Mouse (Mus musculus): ENCODE measurements around the gene Hk1. TPM values are rescaled to one million over a fixed set of nuclear protein-coding genes. Genes with fewer than 3 reads are reported as not detected.

Gene Hk1
- total and polyA plus RNA-seq, 3 experiments = 71.0 to 120 (median 120) TPM

DNA sequence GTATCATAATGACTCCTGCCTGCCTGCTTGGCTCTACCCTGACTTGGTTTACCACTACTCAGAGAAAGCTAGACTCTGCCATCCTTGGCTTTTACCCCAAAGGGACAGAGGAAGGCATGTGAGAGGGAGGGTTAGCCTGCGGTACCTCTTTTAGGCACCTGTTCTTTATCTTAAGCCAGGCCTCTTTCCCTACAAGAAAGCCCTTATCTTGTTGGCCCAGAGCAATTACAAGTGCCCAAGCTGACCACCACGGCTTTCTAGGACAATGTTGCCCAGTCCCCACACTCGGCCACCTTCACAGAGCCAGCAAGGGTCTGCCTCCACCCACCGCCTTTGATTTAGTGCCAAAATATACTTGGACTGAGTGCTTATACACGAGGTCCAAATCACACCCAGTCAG, 34.6 kb downstream of the Hk1 start:
- 54% methylated on average over 5 of the region's 5 CpGs for WGBS
- Histone ChIP-seq H3K27me3 (ENCODE audit: control insufficient read depth, insufficient read depth, low read length) (no peaks in the 10 kb centered on the region), H3K4me1 (ENCODE audit: control insufficient read depth, insufficient read depth, low read length) (peaks cover 2% of the 10 kb centered on the region; the same call in 1 of the 2 replicates), H3K9ac (ENCODE audit: low read depth, low read length) (no peak overlapping the region), H3K27ac (no peak overlapping the region), H3K36me3 (ENCODE audit: control insufficient read depth, insufficient read depth, low read length) (no peaks in the 10 kb centered on the region), H3K4me3 (no peak overlapping the region), H3K79me2 (replicated peaks; ENCODE audit: control insufficient read depth, insufficient read depth, low read length) (no peaks in the 10 kb centered on the region)
- intact Hi-C loops (cut with DNase I) = no loop called here
- DNase-seq = no peak
- no peak for TF ChIP-seq POLR2A (IDR thresholded peaks at IDR 0.05; ENCODE audit: insufficient read depth, low read depth, low read length)
- TF ChIP-seq CTCF (IDR thresholded peaks at IDR 0.05) = no peak
- TF ChIP-seq EP300 (IDR thresholded peaks at IDR 0.05; ENCODE audit: insufficient read depth, low read depth, low read length) = no peak

DNA sequence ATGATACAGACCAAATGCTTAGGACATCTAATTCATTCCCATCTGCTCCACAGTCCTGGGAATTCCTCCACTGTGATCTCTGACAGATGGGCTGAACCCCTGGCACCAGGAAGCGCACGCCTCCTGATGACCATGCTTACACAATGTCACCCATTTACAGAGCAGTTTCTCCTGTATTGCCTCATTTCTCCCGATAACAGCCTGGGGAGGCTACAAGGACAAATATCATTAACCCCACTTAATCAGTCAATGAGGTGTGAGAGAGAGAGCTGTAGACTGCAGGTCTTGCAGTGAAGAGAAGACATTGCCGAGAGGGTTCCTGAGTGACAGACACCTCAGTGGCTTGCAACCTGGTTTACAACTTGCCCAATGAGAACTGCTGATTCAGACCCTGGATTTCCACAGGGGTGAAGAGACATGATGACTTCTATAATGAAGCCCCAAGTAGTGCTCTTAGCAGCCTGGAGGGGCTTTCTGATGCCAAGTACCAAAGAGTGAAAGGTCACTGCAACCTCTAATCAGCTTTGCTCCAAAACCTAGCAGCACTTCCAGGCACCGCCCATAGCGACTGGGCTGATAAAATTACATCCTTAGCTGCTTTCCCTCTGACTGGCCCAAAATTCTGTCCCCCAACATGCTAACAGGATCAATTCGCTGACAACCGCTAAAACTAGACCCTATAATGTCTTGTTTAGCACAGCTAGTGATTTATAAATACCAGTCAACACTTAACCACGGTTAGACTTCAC, 35.5 kb downstream of the Hk1 start:
- H3K27me3 ChIP-seq (ENCODE audit: control insufficient read depth, insufficient read depth, low read length) = no peaks in the 10 kb centered on the region
- no peaks in the 10 kb centered on the region for H3K79me2 ChIP-seq (replicated peaks; ENCODE audit: control insufficient read depth, insufficient read depth, low read length)
- H3K9ac ChIP-seq (ENCODE audit: low read depth, low read length) = no peak overlapping the region
- H3K4me3 ChIP-seq = no peak overlapping the region
- TF ChIP-seq POLR2A (IDR thresholded peaks at IDR 0.05; ENCODE audit: insufficient read depth, low read depth, low read length) (no peak), CTCF (IDR thresholded peaks at IDR 0.05) (no peak), EP300 (IDR thresholded peaks at IDR 0.05; ENCODE audit: insufficient read depth, low read depth, low read length) (no peak)
- 77% methylated on average over 9 of the region's 9 CpGs for WGBS
- DNase-seq = no peak
- peaks cover 2% of the 10 kb centered on the region; the same call in 1 of the 2 replicates for H3K4me1 ChIP-seq (ENCODE audit: control insufficient read depth, insufficient read depth, low read length)
- intact Hi-C loops (cut with DNase I) = no loop called here
- no peaks in the 10 kb centered on the region for H3K36me3 ChIP-seq (ENCODE audit: control insufficient read depth, insufficient read depth, low read length)
- H3K27ac ChIP-seq = no peak overlapping the region

GRCm38 (mm10) chr10:62342512-62342911, 37.2 kb downstream of the Hk1 start:
- intact Hi-C loops (cut with DNase I) = no loop called here
- Histone ChIP-seq H3K36me3 (ENCODE audit: control insufficient read depth, insufficient read depth, low read length) (no peaks in the 10 kb centered on the region), H3K79me2 (replicated peaks; ENCODE audit: control insufficient read depth, insufficient read depth, low read length) (no peaks in the 10 kb centered on the region), H3K27ac (no peak overlapping the region), H3K27me3 (ENCODE audit: control insufficient read depth, insufficient read depth, low read length) (no peaks in the 10 kb centered on the region), H3K4me3 (no peak overlapping the region), H3K4me1 (ENCODE audit: control insufficient read depth, insufficient read depth, low read length) (peaks cover 12% of the 10 kb centered on the region), H3K9ac (ENCODE audit: low read depth, low read length) (no peak overlapping the region)
- no peak for DNase-seq
- TF ChIP-seq POLR2A (IDR thresholded peaks at IDR 0.05; ENCODE audit: insufficient read depth, low read depth, low read length) (no peak), EP300 (IDR thresholded peaks at IDR 0.05; ENCODE audit: insufficient read depth, low read depth, low read length) (no peak), CTCF (IDR thresholded peaks at IDR 0.05) (no peak)
- 82% methylated on average over 6 of the region's 6 CpGs for WGBS

DNA sequence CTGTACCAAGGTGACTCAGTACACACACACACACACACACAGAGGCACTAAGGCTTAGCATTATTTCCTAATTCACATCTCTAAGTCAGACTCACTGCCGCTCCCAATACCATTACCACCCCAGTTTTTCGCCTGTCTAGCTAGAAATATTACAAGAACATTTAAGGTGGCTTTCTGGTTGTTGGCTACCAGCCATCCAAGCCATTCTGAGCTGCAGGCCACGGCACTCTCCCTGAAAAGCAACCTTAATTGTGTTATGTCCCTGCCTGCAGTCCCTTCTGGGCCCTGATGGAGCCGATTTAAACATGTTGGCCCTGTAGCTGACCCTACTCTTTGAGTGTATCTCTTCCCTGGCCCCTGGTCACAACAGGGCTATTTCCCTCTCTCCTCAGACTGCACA, 37.8 kb downstream of the Hk1 start:
- 94% methylated on average over 4 of the region's 4 CpGs for WGBS
- Histone ChIP-seq H3K4me3 (no peak overlapping the region), H3K27me3 (ENCODE audit: control insufficient read depth, insufficient read depth, low read length) (no peaks in the 10 kb centered on the region), H3K9ac (ENCODE audit: low read depth, low read length) (no peak overlapping the region), H3K79me2 (replicated peaks; ENCODE audit: control insufficient read depth, insufficient read depth, low read length) (no peaks in the 10 kb centered on the region), H3K4me1 (ENCODE audit: control insufficient read depth, insufficient read depth, low read length) (peaks cover 15% of the 10 kb centered on the region), H3K27ac (no peak overlapping the region), H3K36me3 (ENCODE audit: control insufficient read depth, insufficient read depth, low read length) (no peaks in the 10 kb centered on the region; the same call in 1 of the 2 replicates)
- no peak for DNase-seq
- intact Hi-C loops (cut with DNase I) = no loop called here
- TF ChIP-seq EP300 (IDR thresholded peaks at IDR 0.05; ENCODE audit: insufficient read depth, low read depth, low read length) = no peak
- TF ChIP-seq CTCF (IDR thresholded peaks at IDR 0.05) = no peak
- no peak for TF ChIP-seq POLR2A (IDR thresholded peaks at IDR 0.05; ENCODE audit: insufficient read depth, low read depth, low read length)

DNA sequence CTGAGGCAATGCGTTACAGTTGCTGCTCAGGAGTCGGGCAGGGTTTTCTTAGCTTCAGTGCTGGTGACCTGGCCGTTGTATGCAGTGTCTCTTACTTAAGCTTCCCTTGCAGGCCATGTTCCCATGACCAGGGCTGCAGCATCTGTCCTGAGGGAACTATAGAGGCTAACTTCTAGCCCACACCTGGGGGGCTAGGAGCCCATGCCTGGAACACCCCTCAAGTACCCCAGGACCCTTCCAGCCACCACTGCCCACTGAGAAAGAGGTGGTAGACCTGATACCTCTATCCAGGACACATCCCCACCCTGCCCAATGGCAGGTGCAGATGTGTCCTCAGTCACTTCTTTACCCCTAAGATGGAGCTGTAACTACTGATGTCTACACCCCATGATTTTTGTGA, 38.7 kb downstream of the Hk1 start:
- peak overlapping the region; percentile 68 for H3K9ac ChIP-seq (ENCODE audit: low read depth, low read length)
- no peaks in the 10 kb centered on the region; the same call in 1 of the 2 replicates for H3K36me3 ChIP-seq (ENCODE audit: control insufficient read depth, insufficient read depth, low read length)
- peak overlapping the region; percentile 95 for H3K27ac ChIP-seq
- H3K4me3 ChIP-seq = peak overlapping the region; percentile 75
- DNase-seq = no peak
- WGBS = 24% methylated on average over 3 of the region's 3 CpGs
- peaks cover 20% of the 10 kb centered on the region for H3K4me1 ChIP-seq (ENCODE audit: control insufficient read depth, insufficient read depth, low read length)
- no peaks in the 10 kb centered on the region for H3K27me3 ChIP-seq (ENCODE audit: control insufficient read depth, insufficient read depth, low read length)
- TF ChIP-seq EP300 (IDR thresholded peaks at IDR 0.05; ENCODE audit: insufficient read depth, low read depth, low read length) (no peak), CTCF (IDR thresholded peaks at IDR 0.05) (no peak), POLR2A (IDR thresholded peaks at IDR 0.05; ENCODE audit: insufficient read depth, low read depth, low read length) (no peak)
- intact Hi-C loops (cut with DNase I) = no loop called here
- H3K79me2 ChIP-seq (replicated peaks; ENCODE audit: control insufficient read depth, insufficient read depth, low read length) = no peaks in the 10 kb centered on the region

DNA sequence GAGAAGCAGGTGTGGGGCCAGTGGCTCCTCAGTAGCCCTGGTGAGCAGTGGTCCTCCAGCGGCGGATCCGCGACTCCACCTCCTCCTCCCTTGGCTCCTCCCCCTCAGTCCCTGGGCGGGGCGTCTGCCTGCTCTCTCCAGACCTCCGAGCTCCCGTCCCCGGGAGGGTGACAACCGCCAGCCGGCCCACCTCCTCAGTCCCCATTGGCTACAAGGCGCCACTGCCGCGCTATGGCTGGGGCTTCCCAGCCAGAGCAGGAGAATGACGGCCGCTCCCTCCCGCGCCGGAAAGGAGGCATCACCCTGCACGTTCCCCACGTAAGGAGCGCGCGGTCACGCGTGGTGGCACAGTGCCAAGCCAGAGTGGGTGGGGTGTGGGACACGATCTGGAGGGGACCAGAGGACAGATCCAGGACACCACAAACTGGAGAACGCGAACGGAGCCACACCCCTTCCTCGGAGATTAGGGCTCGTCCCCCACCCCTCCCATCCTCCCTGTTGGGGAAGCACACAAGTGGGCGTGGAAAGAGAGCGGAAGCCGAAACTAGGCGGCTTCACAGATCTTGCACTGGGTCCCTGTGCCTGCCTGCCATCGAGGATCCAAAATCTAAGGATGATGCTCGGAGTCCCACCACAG, 39.5 kb downstream of the Hk1 start:
- H3K4me1 ChIP-seq (ENCODE audit: control insufficient read depth, insufficient read depth, low read length) = peaks cover 20% of the 10 kb centered on the region
- peak; percentile 76; the same call in 1 of the 2 replicates for TF ChIP-seq POLR2A (IDR thresholded peaks at IDR 0.05; ENCODE audit: insufficient read depth, low read depth, low read length)
- TF ChIP-seq CTCF (IDR thresholded peaks at IDR 0.05) = no peak
- peak; percentile 73 for TF ChIP-seq EP300 (IDR thresholded peaks at IDR 0.05; ENCODE audit: insufficient read depth, low read depth, low read length)
- H3K27ac ChIP-seq = peak overlapping the region; percentile 95
- WGBS = 0% methylated on average over 38 of the region's 38 CpGs
- peak overlapping the region; percentile 75 for H3K4me3 ChIP-seq
- H3K79me2 ChIP-seq (replicated peaks; ENCODE audit: control insufficient read depth, insufficient read depth, low read length) = no peaks in the 10 kb centered on the region; the same call in 1 of the 2 replicates
- peak overlapping the region; percentile 68 for H3K9ac ChIP-seq (ENCODE audit: low read depth, low read length)
- peak; percentile 99 for DNase-seq
- H3K36me3 ChIP-seq (ENCODE audit: control insufficient read depth, insufficient read depth, low read length) = no peaks in the 10 kb centered on the region; the same call in 1 of the 2 replicates
- intact Hi-C loops (cut with DNase I) = no loop called here
- H3K27me3 ChIP-seq (ENCODE audit: control insufficient read depth, insufficient read depth, low read length) = no peaks in the 10 kb centered on the region

Data from heart, adult 2 months (tissue).